Mouse (Mus musculus): ENCODE data around the gene Cdc6. TPM values are rescaled to one million over a fixed set of nuclear protein-coding genes. Genes with fewer than 3 reads are reported as not detected.
"Not testable (repeated sequence)": the region's sequence is repeated elsewhere in the genome, so short reads cannot be mapped to it uniquely, and the experiment has no call there.

Cdc6 gene
- polyA plus RNA-seq, 1 experiment from 2014 or later, result 65.1 TPM

DNA sequence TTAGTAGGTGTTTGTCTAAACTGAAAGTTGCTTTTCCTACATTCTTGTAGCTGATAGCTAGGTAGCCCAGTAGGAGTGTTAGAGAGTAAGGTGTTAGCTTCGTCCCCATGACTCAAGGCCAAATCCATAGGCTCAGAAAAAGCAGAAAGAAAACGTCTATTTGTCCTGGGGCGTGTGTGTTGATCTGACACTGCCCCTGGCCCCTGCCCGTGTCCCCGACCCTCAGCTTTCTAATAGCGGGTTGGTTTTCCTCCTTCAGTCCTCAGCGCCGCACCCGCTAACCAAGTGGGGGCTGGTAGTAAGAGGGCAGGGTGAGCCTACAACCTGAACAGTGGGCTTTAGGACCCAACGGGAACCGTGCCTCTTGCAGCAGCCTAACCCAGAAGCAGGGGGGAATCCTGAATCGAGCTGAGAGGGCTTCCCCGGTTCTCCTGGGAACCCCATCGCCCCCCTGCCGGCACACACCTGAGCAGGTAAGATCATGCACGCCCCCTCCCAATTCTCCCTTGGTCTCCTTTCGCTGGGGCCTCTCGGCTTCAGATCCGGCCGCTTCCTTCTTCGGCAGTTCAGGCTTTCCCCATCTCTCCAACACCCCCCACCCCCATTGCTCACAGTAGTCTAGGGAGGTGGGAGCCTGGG, 20.0 kb downstream of the Cdc6 start, which contains the start of gene Rara:
Rara (plus strand) TSS at position 381 of the 639 bp plus-strand sequence.
- 5% methylated on average over 21 of the region's 21 CpGs for WGBS
- Histone ChIP-seq H3K36me3 (replicated peaks) (peaks cover 9% of the 10 kb centered on the region; the same call in 1 of the 2 replicates), H3K4me3 (peak within 1 kb of the TSS; percentile 70), H3K27me3 (replicated peaks; ENCODE audit: low read depth, poor library complexity, severe bottlenecking) (peaks cover 7% of the 10 kb centered on the region), H3K9me3 (no peaks in the 10 kb centered on the region), H3K27ac (replicated peaks) (peak within 1 kb of the TSS; percentile 88), H3K4me1 (peaks cover 100% of the 10 kb centered on the region)
- DNase-seq (ENCODE audit: low spot score), result peak; percentile 69

GRCm38 (mm10) chr11:98928186-98928893, 20.7 kb downstream of the Cdc6 start:
- H3K36me3 ChIP-seq (replicated peaks), result peaks cover 6% of the 10 kb centered on the region; the same call in 1 of the 2 replicates
- H3K27me3 ChIP-seq (replicated peaks; ENCODE audit: low read depth, poor library complexity, severe bottlenecking), result peaks cover 7% of the 10 kb centered on the region
- peaks cover 100% of the 10 kb centered on the region for H3K4me1 ChIP-seq
- H3K27ac ChIP-seq (replicated peaks), result peak overlapping the region; percentile 88
- WGBS, result 6% methylated on average over 12 of the region's 12 CpGs
- H3K9me3 ChIP-seq, result no peaks in the 10 kb centered on the region
- peak overlapping the region; percentile 70 for H3K4me3 ChIP-seq
- DNase-seq (ENCODE audit: low spot score), result no peak

GRCm38 (mm10) chr11:98929503-98929902, 21.9 kb downstream of the Cdc6 start:
- Histone ChIP-seq H3K27me3 (replicated peaks; ENCODE audit: low read depth, poor library complexity, severe bottlenecking) (peaks cover 7% of the 10 kb centered on the region), H3K9me3 (no peaks in the 10 kb centered on the region), H3K4me3 (peak overlapping the region; percentile 70), H3K36me3 (replicated peaks) (no peaks in the 10 kb centered on the region), H3K27ac (replicated peaks) (peak overlapping the region; percentile 88), H3K4me1 (peaks cover 100% of the 10 kb centered on the region)
- DNase-seq (ENCODE audit: low spot score), result peak; percentile 50
- 6% methylated on average over 9 of the region's 9 CpGs for WGBS

DNA sequence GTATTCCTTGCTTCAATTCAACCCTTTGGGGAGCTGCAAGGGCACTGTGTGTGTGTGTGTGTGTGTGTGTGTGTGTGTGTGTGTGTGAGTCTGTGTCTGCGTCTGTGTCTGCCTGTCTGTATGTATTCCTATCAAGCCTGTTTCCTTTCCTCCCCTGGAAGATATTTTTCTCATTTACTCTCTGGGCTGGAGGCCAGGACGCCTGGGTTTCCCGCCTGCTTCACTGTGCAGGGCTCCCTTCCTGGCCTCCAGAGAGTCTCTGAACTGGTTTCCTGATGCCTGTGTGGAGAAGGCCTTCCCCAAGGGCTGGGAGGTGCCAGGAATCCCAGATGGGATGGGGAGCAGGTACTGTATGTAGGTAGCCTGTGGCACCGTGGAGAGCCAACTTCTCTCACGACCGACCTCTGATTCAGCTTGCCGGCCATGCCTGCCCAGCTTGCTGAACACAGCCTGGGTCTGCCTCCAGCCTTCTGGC, 22.6 kb downstream of the Cdc6 start:
- 56% methylated on average over 7 of the region's 7 CpGs for WGBS
- Histone ChIP-seq H3K4me1 (peaks cover 99% of the 10 kb centered on the region), H3K27me3 (replicated peaks; ENCODE audit: low read depth, poor library complexity, severe bottlenecking) (peaks cover 7% of the 10 kb centered on the region), H3K4me3 (peak overlapping the region; percentile 70), H3K36me3 (replicated peaks) (peaks cover 5% of the 10 kb centered on the region), H3K9me3 (no peaks in the 10 kb centered on the region), H3K27ac (replicated peaks) (peak overlapping the region; percentile 88)
- no peak for DNase-seq (ENCODE audit: low spot score)

GRCm38 (mm10) chr11:98930773-98931512, 23.3 kb downstream of the Cdc6 start:
- Histone ChIP-seq H3K9me3 (no peaks in the 10 kb centered on the region), H3K36me3 (replicated peaks) (peaks cover 7% of the 10 kb centered on the region), H3K27ac (replicated peaks) (peak overlapping the region; percentile 82), H3K27me3 (replicated peaks; ENCODE audit: low read depth, poor library complexity, severe bottlenecking) (peaks cover 15% of the 10 kb centered on the region), H3K4me1 (peaks cover 99% of the 10 kb centered on the region), H3K4me3 (peak overlapping the region; percentile 70; the same call in 1 of the 2 replicates)
- 36% methylated on average over 10 of the region's 10 CpGs for WGBS
- DNase-seq (ENCODE audit: low spot score), result no peak

GRCm38 (mm10) chr11:98931513-98932292, 24.1 kb downstream of the Cdc6 start:
- peaks cover 99% of the 10 kb centered on the region for H3K4me1 ChIP-seq

GRCm38 (mm10) chr11:98932293-98933091, 24.9 kb downstream of the Cdc6 start:
- Histone ChIP-seq H3K27ac (replicated peaks) (peak overlapping the region; percentile 82), H3K27me3 (replicated peaks; ENCODE audit: low read depth, poor library complexity, severe bottlenecking) (peaks cover 15% of the 10 kb centered on the region), H3K9me3 (no peaks in the 10 kb centered on the region), H3K4me3 (peak overlapping the region; percentile 41), H3K4me1 (peaks cover 99% of the 10 kb centered on the region), H3K36me3 (replicated peaks) (peaks cover 7% of the 10 kb centered on the region)
- DNase-seq (ENCODE audit: low spot score), result peak; percentile 75
- 32% methylated on average over 19 of the region's 19 CpGs for WGBS

More at GRCm38 (mm10) chr11:98931513-98932292, 24.1 kb downstream of the Cdc6 start:
- Histone ChIP-seq H3K9me3 (no peaks in the 10 kb centered on the region), H3K27me3 (replicated peaks; ENCODE audit: low read depth, poor library complexity, severe bottlenecking) (peaks cover 15% of the 10 kb centered on the region), H3K4me3 (peak overlapping the region; percentile 41), H3K27ac (replicated peaks) (peak overlapping the region; percentile 82), H3K36me3 (replicated peaks) (peaks cover 7% of the 10 kb centered on the region)
- no peak for DNase-seq (ENCODE audit: low spot score)
- 33% methylated on average over 7 of the region's 7 CpGs for WGBS

DNA sequence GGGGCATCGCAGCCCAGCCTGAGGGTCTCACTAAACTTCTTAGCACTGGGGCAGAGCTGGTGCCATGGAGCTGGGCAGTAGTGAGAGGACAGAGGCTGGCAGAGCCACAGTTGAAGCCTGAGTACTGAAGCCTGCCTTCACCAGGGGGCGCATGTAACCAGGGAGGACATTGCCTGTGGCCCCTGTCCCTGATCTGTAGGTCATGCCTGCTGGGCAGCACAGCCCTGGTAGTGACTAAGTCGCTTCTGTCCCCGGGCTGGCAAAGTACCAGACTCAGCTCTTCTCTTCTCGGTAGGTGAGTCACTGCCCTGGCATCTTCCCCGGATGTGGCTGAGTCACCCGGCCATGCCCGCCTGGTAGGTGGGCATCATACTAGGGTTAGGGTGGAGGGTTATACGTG, 25.6 kb downstream of the Cdc6 start:
- Histone ChIP-seq H3K27ac (replicated peaks) (peak overlapping the region; percentile 82), H3K9me3 (no peaks in the 10 kb centered on the region), H3K4me1 (peaks cover 99% of the 10 kb centered on the region), H3K4me3 (peak overlapping the region; percentile 41), H3K27me3 (replicated peaks; ENCODE audit: low read depth, poor library complexity, severe bottlenecking) (peaks cover 15% of the 10 kb centered on the region), H3K36me3 (replicated peaks) (peaks cover 7% of the 10 kb centered on the region)
- WGBS, result 53% methylated on average over 9 of the region's 9 CpGs
- no peak for DNase-seq (ENCODE audit: low spot score)

GRCm38 (mm10) chr11:98933847-98934246, 26.2 kb downstream of the Cdc6 start:
- H3K27me3 ChIP-seq (replicated peaks; ENCODE audit: low read depth, poor library complexity, severe bottlenecking); DNase-seq (ENCODE audit: low spot score); H3K9me3 ChIP-seq; H3K4me3 ChIP-seq; H3K36me3 ChIP-seq (replicated peaks): not testable (repeated sequence)
- Histone ChIP-seq H3K27ac (replicated peaks) (peak overlapping the region; percentile 82; the same call in 1 of the 2 replicates), H3K4me1 (peaks cover 99% of the 10 kb centered on the region)
- 91% methylated on average over 2 of the region's 2 CpGs for WGBS

- Histone ChIP-seq H3K4me1 (peaks cover 99% of the 10 kb centered on the region), H3K27ac (replicated peaks) (peak overlapping the region; percentile 53; the same call in 1 of the 2 replicates)
- WGBS, result 82% methylated on average over 3 of the region's 3 CpGs
Measured at GRCm38 (mm10) chr11:98934367-98934766, 26.8 kb downstream of the Cdc6 start.

GRCm38 (mm10) chr11:98935123-98935522, 27.5 kb downstream of the Cdc6 start:
- peaks cover 99% of the 10 kb centered on the region for H3K4me1 ChIP-seq
- no peak for DNase-seq (ENCODE audit: low spot score)
- H3K9me3 ChIP-seq, result no peaks in the 10 kb centered on the region
- H3K27me3 ChIP-seq (replicated peaks; ENCODE audit: low read depth, poor library complexity, severe bottlenecking), result peaks cover 8% of the 10 kb centered on the region; the same call in 1 of the 2 replicates
- no peak overlapping the region for H3K4me3 ChIP-seq
- H3K27ac ChIP-seq (replicated peaks), result peak overlapping the region; percentile 94
- WGBS, result 84% methylated on average over 3 of the region's 3 CpGs
- peaks cover 14% of the 10 kb centered on the region for H3K36me3 ChIP-seq (replicated peaks)

More at GRCm38 (mm10) chr11:98934367-98934766, 26.8 kb downstream of the Cdc6 start:
- H3K27me3 ChIP-seq (replicated peaks; ENCODE audit: low read depth, poor library complexity, severe bottlenecking), result peaks cover 8% of the 10 kb centered on the region; the same call in 1 of the 2 replicates
- no peak for DNase-seq (ENCODE audit: low spot score)
- H3K4me3 ChIP-seq, result no peak overlapping the region
- H3K36me3 ChIP-seq (replicated peaks), result peaks cover 8% of the 10 kb centered on the region
- H3K9me3 ChIP-seq, result no peaks in the 10 kb centered on the region
